Mouse (Mus musculus) forebrain, embryonic 11.5 days (tissue): Measurements from ENCODE around the gene Flt3l. TPM values are rescaled to one million over a fixed set of nuclear protein-coding genes. Genes with fewer than 3 reads are reported as not detected.

ENCODE experiments used
- ATAC-seq: fragments of 200-750 bp; cut with Nextera tagmentation; replicated peaks from 2 replicates; pipeline ENCODE4 v1.8.0; 2017; ENCODE audit warnings: moderate TSS enrichment; ENCODE audit not compliant: low FRiP score
- DNase-seq: peaks from one replicate; pipeline ENCODE4 v3.0.0-alpha.2; 2017; ENCODE audit warnings: low spot score
- H3K27ac ChIP-seq: fragments of 300-500 bp; sonication (generic); 2 replicates; pipeline ENCODE4 v1.5.1; 2014; ENCODE audit warnings: low read depth, low read length
- H3K27me3 ChIP-seq: fragments of 300-500 bp; sonication (generic); 2 replicates; pipeline ENCODE4 v1.6.1; 2014; ENCODE audit warnings: mild to moderate bottlenecking, low read length, mixed read lengths; ENCODE audit not compliant: control insufficient read depth, insufficient read depth
- H3K36me3 ChIP-seq: fragments of 300-500 bp; sonication (generic); 2 replicates; pipeline ENCODE4 v1.6.1; 2014; ENCODE audit warnings: mild to moderate bottlenecking, low read length, moderate library complexity, mixed read lengths; ENCODE audit not compliant: control insufficient read depth, insufficient read depth
- H3K4me1 ChIP-seq: fragments of 300-500 bp; sonication (generic); replicated peaks from 2 replicates; pipeline ENCODE4 v1.6.1; 2014; ENCODE audit warnings: low read length, mixed read lengths; ENCODE audit not compliant: control insufficient read depth, insufficient read depth
- H3K4me2 ChIP-seq: fragments of 300-500 bp; sonication (generic); 2 replicates; pipeline ENCODE4 v1.6.1; 2014; ENCODE audit warnings: low read depth, mild to moderate bottlenecking, low read length, moderate library complexity, mixed read lengths; ENCODE audit not compliant: severe bottlenecking
- H3K4me3 ChIP-seq: fragments of 300-500 bp; sonication (generic); 2 replicates; pipeline ENCODE4 v1.5.1; 2014; ENCODE audit warnings: low read depth, low read length
- H3K9ac ChIP-seq: fragments of 300-500 bp; sonication (generic); 2 replicates; pipeline ENCODE4 v1.6.1; 2014; ENCODE audit warnings: low read length
- H3K9me3 ChIP-seq: fragments of 300-500 bp; sonication (generic); 2 replicates; pipeline ENCODE4 v1.6.1; 2016; ENCODE audit warnings: low read length, mixed read lengths; ENCODE audit not compliant: control insufficient read depth
- WGBS: fragments of 180-500 bp; shearing (Covaris S2); extraction: QIAGEN DNeasy Blood & Tissue Kit; methylation state at CpG from one replicate; pipeline ENCODE4 v1.1.7; 2014; 5-methylcytosine and 5-hydroxymethylcytosine counted together
- polyA plus RNA-seq: library from polyadenylated mRNA; unstranded; fragments of >200 nt; fragmentation: Nextera tagmentation; extraction: Ambion mirVana; gene quantifications from 2 replicates; pipeline ENCODE4 v1.2.1, GENCODE M21; 2014

Flt3l gene
- polyA plus RNA-seq, 1 experiment from 2014 or later = 1.8 TPM

GRCm38 (mm10) chr7:45107052-45107645, 29.1 kb downstream of the Flt3l start:
- no peak overlapping the region for H3K27ac ChIP-seq
- no peak for DNase-seq

GRCm38 (mm10) chr7:45106441-45106840, 29.8 kb downstream of the Flt3l start:
- no peak overlapping the region for H3K27ac ChIP-seq
- no peak overlapping the region for H3K4me3 ChIP-seq
- ATAC-seq = no peak
- no peak for DNase-seq
- no peaks in the 10 kb centered on the region for H3K27me3 ChIP-seq
- no peaks in the 10 kb centered on the region for H3K4me1 ChIP-seq
- no peak overlapping the region for H3K4me2 ChIP-seq
- H3K9me3 ChIP-seq = no peaks in the 10 kb centered on the region
- no peak overlapping the region; the same call in 1 of the 2 replicates for H3K9ac ChIP-seq
- no peaks in the 10 kb centered on the region for H3K36me3 ChIP-seq
- WGBS = 44% methylated on average over 6 of the region's 6 CpGs

More at GRCm38 (mm10) chr7:45107052-45107645, 29.1 kb downstream of the Flt3l start:
- no peaks in the 10 kb centered on the region for H3K4me1 ChIP-seq
- H3K9ac ChIP-seq = no peak overlapping the region
- H3K36me3 ChIP-seq = no peaks in the 10 kb centered on the region
- no peak for ATAC-seq
- no peak overlapping the region for H3K4me2 ChIP-seq
- no peak overlapping the region for H3K4me3 ChIP-seq
- no peaks in the 10 kb centered on the region for H3K27me3 ChIP-seq
- 70% methylated on average over 5 of the region's 5 CpGs for WGBS
- H3K9me3 ChIP-seq = no peaks in the 10 kb centered on the region

- DNase-seq (no peak), ATAC-seq (no peak)
- Histone ChIP-seq H3K27ac (no peak overlapping the region), H3K27me3 (no peaks in the 10 kb centered on the region), H3K4me1 (no peaks in the 10 kb centered on the region), H3K9ac (no peak overlapping the region), H3K4me2 (no peak overlapping the region), H3K4me3 (no peak overlapping the region), H3K36me3 (no peaks in the 10 kb centered on the region), H3K9me3 (no peaks in the 10 kb centered on the region)
- 82% methylated on average over 8 of the region's 8 CpGs for WGBS
These were observed 30.7 kb downstream of the Flt3l start for GRCm38 (mm10) chr7:45105491-45105890.

- Histone ChIP-seq H3K9me3 (no peaks in the 10 kb centered on the region), H3K27me3 (no peaks in the 10 kb centered on the region), H3K9ac (no peak overlapping the region), H3K4me2 (no peak overlapping the region), H3K27ac (no peak overlapping the region), H3K36me3 (no peaks in the 10 kb centered on the region), H3K4me3 (no peak overlapping the region), H3K4me1 (no peaks in the 10 kb centered on the region)
- DNase-seq (no peak), ATAC-seq (no peak)
- 84% methylated on average over 5 of the region's 5 CpGs for WGBS
These were observed 31.3 kb downstream of the Flt3l start for GRCm38 (mm10) chr7:45104941-45105340.

GRCm38 (mm10) chr7:45103652-45104180, 32.5 kb downstream of the Flt3l start, which contains the start of gene Fcgrt:
Gene Fcgrt (minus strand): TSS chr7:45103851.
- no peak for ATAC-seq
- 76% methylated on average over 7 of the region's 7 CpGs for WGBS

GRCm38 (mm10) chr7:45102940-45103585, 33.2 kb downstream of the Flt3l start:
- ATAC-seq = no peak
- no peaks in the 10 kb centered on the region for H3K36me3 ChIP-seq
- H3K9me3 ChIP-seq = no peaks in the 10 kb centered on the region
- DNase-seq = no peak
- no peak overlapping the region for H3K4me2 ChIP-seq
- 85% methylated on average over 9 of the region's 9 CpGs for WGBS
- H3K27me3 ChIP-seq = no peaks in the 10 kb centered on the region
- no peak overlapping the region for H3K27ac ChIP-seq
- no peaks in the 10 kb centered on the region for H3K4me1 ChIP-seq
- H3K4me3 ChIP-seq = no peak overlapping the region
- no peak overlapping the region for H3K9ac ChIP-seq

More at GRCm38 (mm10) chr7:45103652-45104180, 32.5 kb downstream of the Flt3l start, which contains the start of gene Fcgrt:
- no peak for DNase-seq
- no peak within 1 kb of the TSS for H3K4me3 ChIP-seq
- no peak within 1 kb of the TSS for H3K9ac ChIP-seq
- no peaks in the 10 kb centered on the region for H3K36me3 ChIP-seq
- H3K4me1 ChIP-seq = no peaks in the 10 kb centered on the region
- no peaks in the 10 kb centered on the region for H3K9me3 ChIP-seq
- H3K4me2 ChIP-seq = no peak within 1 kb of the TSS
- no peak within 1 kb of the TSS for H3K27ac ChIP-seq
- H3K27me3 ChIP-seq = no peaks in the 10 kb centered on the region

- no peaks in the 10 kb centered on the region for H3K4me1 ChIP-seq
- H3K9ac ChIP-seq = no peak overlapping the region
- no peaks in the 10 kb centered on the region for H3K36me3 ChIP-seq
- ATAC-seq = no peak
- 91% methylated on average over 11 of the region's 11 CpGs for WGBS
- H3K27me3 ChIP-seq = no peaks in the 10 kb centered on the region
- no peak for DNase-seq
- no peak overlapping the region for H3K4me3 ChIP-seq
- no peak overlapping the region for H3K27ac ChIP-seq
- H3K9me3 ChIP-seq = no peaks in the 10 kb centered on the region
- H3K4me2 ChIP-seq = no peak overlapping the region
These were observed 33.8 kb downstream of the Flt3l start for GRCm38 (mm10) chr7:45102441-45102840.

- H3K4me1 ChIP-seq = no peaks in the 10 kb centered on the region
- ATAC-seq = no peak
- no peak overlapping the region for H3K27ac ChIP-seq
- no peak for DNase-seq
- H3K9ac ChIP-seq = no peak overlapping the region
- H3K9me3 ChIP-seq = no peaks in the 10 kb centered on the region
- H3K36me3 ChIP-seq = no peaks in the 10 kb centered on the region
- no peak overlapping the region for H3K4me2 ChIP-seq
- no peaks in the 10 kb centered on the region for H3K27me3 ChIP-seq
- H3K4me3 ChIP-seq = no peak overlapping the region
- 96% methylated on average over 6 of the region's 6 CpGs for WGBS
These were observed 36.2 kb downstream of the Flt3l start for GRCm38 (mm10) chr7:45100046-45100445.
